Comparison of ENCODE assay signal across 9 mouse cellular contexts in genomic region chr14:120480341-120480900, GRCm38 (mm10). TPM values are rescaled to one million over a fixed set of nuclear protein-coding genes. Genes with fewer than 3 reads are reported as not detected.
DNase-seq lines count a peak whose midpoint lies in the region; ATAC-seq and TF ChIP-seq lines count a peak whose summit lies in the region.
"Had no signal": no experiment of that assay in that cellular context is flagged by ENCODE, and none has a peak within 500 bp of the region (broad histone marks: within the 10 kb centered on the region; RNA-seq: fewer than 3 reads in every experiment).

No protein-coding gene starts in this region.

- H3K36me3 ChIP-seq in embryonic facial prominence, embryonic 12.5 days, result 0 out of 2 replicates have a peak, but pooled peaks cover 6% of the 10 kb centered on the region
- H3K36me3 ChIP-seq in hindbrain, embryonic 16.5 days (ENCODE audit: control insufficient read depth, insufficient read depth, low read length), result no peaks in the 10 kb centered on the region
- peaks cover 8% of the 10 kb centered on the region for H3K36me3 ChIP-seq in myocyte (ENCODE audit: control insufficient read depth, insufficient read depth)

- no peak for DNase-seq in layer of hippocampus, adult 2 months (ENCODE audit: low spot score in 2 of 2)
- no peak for DNase-seq in layer of hippocampus, adult 8-10 months (ENCODE audit: low spot score in 2 of 2)
- no peak for DNase-seq in left cerebral cortex, postnatal 14 days (ENCODE audit: low spot score in 2 of 2)
- DNase-seq in frontal cortex, postnatal 25 days (ENCODE audit: low spot score in 2 of 2), result no peak
- no peak for DNase-seq in kidney, postnatal 14 days
- DNase-seq: cerebellum, postnatal 36 days had no signal

- peaks cover 46% of the 10 kb centered on the region for H3K79me2 ChIP-seq in myocyte (ENCODE audit: control insufficient read depth, insufficient read depth)

- peak overlapping the region; percentile 92 for H3K4me3 ChIP-seq in layer of hippocampus, adult 2 months
- no peak overlapping the region for H3K4me3 ChIP-seq in embryonic facial prominence, embryonic 12.5 days
- H3K4me3 ChIP-seq in hindbrain, embryonic 16.5 days (ENCODE audit: low read length), result peak overlapping the region; percentile 8; the same call in 1 of the 2 replicates
- H3K4me3 ChIP-seq in myocyte, result no peak overlapping the region

- H3K4me1 ChIP-seq in embryonic facial prominence, embryonic 12.5 days, result peaks cover 7% of the 10 kb centered on the region; the same call in 1 of the 2 replicates
- H3K4me1 ChIP-seq in hindbrain, embryonic 16.5 days (ENCODE audit: control insufficient read depth, insufficient read depth, low read depth, low read length), result peaks cover 22% of the 10 kb centered on the region

- TF ChIP-seq CTCF in layer of hippocampus, adult 2 months (conservative IDR thresholded peaks at IDR 0.05), result no peak

- peak overlapping the region; percentile 20; the same call in 1 of the 2 replicates for H3K4me2 ChIP-seq in embryonic facial prominence, embryonic 12.5 days (replicated peaks)
- peak overlapping the region; percentile 73 for H3K4me2 ChIP-seq in hindbrain, embryonic 16.5 days (ENCODE audit: low read length)
- peak overlapping the region; percentile 31 for H3K4me2 ChIP-seq in myocyte (ENCODE audit: low read depth)

- no peak for TF ChIP-seq POLR2A in myocyte (IDR thresholded peaks at IDR 0.05; ENCODE audit: insufficient read length, low read depth)

- intact Hi-C loops in left cerebral cortex, postnatal 14 days (cut with DNase I), result no loop called here

- no peak overlapping the region for H3K27ac ChIP-seq in layer of hippocampus, adult 2 months
- H3K27ac ChIP-seq in embryonic facial prominence, embryonic 12.5 days, result no peak overlapping the region
- no peak overlapping the region for H3K27ac ChIP-seq in hindbrain, embryonic 16.5 days (ENCODE audit: low read depth, low read length)

- H3K9me3 ChIP-seq in embryonic facial prominence, embryonic 12.5 days, result no peaks in the 10 kb centered on the region
- H3K9me3 ChIP-seq in hindbrain, embryonic 16.5 days (ENCODE audit: control insufficient read depth, low read length), result 0 out of 2 replicates have a peak, but pooled peaks cover 2% of the 10 kb centered on the region

- H3K27me3 ChIP-seq in embryonic facial prominence, embryonic 12.5 days, result no peaks in the 10 kb centered on the region
- H3K27me3 ChIP-seq in hindbrain, embryonic 16.5 days (replicated peaks; ENCODE audit: control insufficient read depth, insufficient read depth, low read length), result no peaks in the 10 kb centered on the region
- no peaks in the 10 kb centered on the region for H3K27me3 ChIP-seq in myocyte (ENCODE audit: control insufficient read depth, insufficient read depth, insufficient read length)

- no peak for ATAC-seq in embryonic facial prominence, embryonic 12.5 days (ENCODE audit: insufficient number of reproducible peaks, insufficient read depth, low FRiP score, low TSS enrichment)
- ATAC-seq in hindbrain, embryonic 16.5 days, result no peak

- no peak overlapping the region for H3K9ac ChIP-seq in embryonic facial prominence, embryonic 12.5 days
- H3K9ac ChIP-seq in hindbrain, embryonic 16.5 days (ENCODE audit: low read depth, low read length), result no peak overlapping the region

- no peak overlapping the region for H3ac ChIP-seq in myocyte (ENCODE audit: control insufficient read depth, insufficient read length)

- 74% methylated on average over 8 of the region's 8 CpGs for WGBS in embryonic facial prominence, embryonic 12.5 days
- 85% methylated on average over 8 of the region's 8 CpGs for WGBS in hindbrain, embryonic 16.5 days

TF ChIP-seq in myocyte, 11 proteins besides CTCF, POLR2A, EP300 and RAD21:
- TF ChIP-seq SRF (IDR thresholded peaks at IDR 0.05; ENCODE audit: control insufficient read depth, insufficient read length, low read depth) (no peak), MYOD1 (IDR thresholded peaks at IDR 0.05; ENCODE audit: control insufficient read depth in 1 of 3, insufficient read length in 2 of 3, low read depth in 2 of 3) (no peak), MYOG (IDR thresholded peaks at IDR 0.05; ENCODE audit: control insufficient read depth in 1 of 3, insufficient read depth in 1 of 3, insufficient read length in 2 of 3, low read depth in 2 of 3) (no peak), TCF3 (IDR thresholded peaks at IDR 0.05; ENCODE audit: insufficient read length, low read depth) (no peak), TCF12 (IDR thresholded peaks at IDR 0.05; ENCODE audit: insufficient read depth, poor library complexity, severe bottlenecking) (no peak), POLR2AphosphoS2 (IDR thresholded peaks at IDR 0.05; ENCODE audit: insufficient read length, low read depth) (no peak), E2F4 (IDR thresholded peaks at IDR 0.05; ENCODE audit: insufficient read depth) (no peak), USF1 (IDR thresholded peaks at IDR 0.05; ENCODE audit: low read depth) (no peak), REST (IDR thresholded peaks at IDR 0.05; ENCODE audit: insufficient read depth, insufficient read length) (no peak), MAX (IDR thresholded peaks at IDR 0.05; ENCODE audit: low read depth) (no peak), CEBPB (IDR thresholded peaks at IDR 0.05; ENCODE audit: insufficient read depth, poor library complexity, severe bottlenecking) (no peak)

RNA-seq across cellular contexts. Expression of gene Rap2a, which starts 2.2 kb away (rescaled TPM):
- total RNA-seq in layer of hippocampus, adult 2 months (2021), result 10 to 100 TPM; 74.0 to 78.6 TPM
- 10 to 100 TPM; 67.6 to 82.7 (median 71.8) TPM for total RNA-seq in layer of hippocampus, adult 8-10 months (2022)
- 17.6 and 19.2 TPM in 2 replicates for polyA plus RNA-seq in embryonic facial prominence, embryonic 12.5 days (2016; fragmentation: Nextera tagmentation; extraction: Ambion mirVana)
- polyA plus RNA-seq in hindbrain, embryonic 16.5 days (2015; fragmentation: Nextera tagmentation; extraction: Ambion mirVana), result 9.8 and 11.9 TPM in 2 replicates
- polyA plus RNA-seq in myocyte (2012; fragmentation: generic; extraction: Trizol), result 5.0 TPM
- 100 to 1,000 TPM; 105 to 109 TPM for total RNA-seq in left cerebral cortex, postnatal 14 days (2021)

Comparison
In these comparisons a context has a peak if more than half of its experiments do, and no peak if none do; other contexts are left out.
1. H3K4me3 ChIP-seq: peak in layer of hippocampus, adult 2 months (single experiment) and hindbrain, embryonic 16.5 days (single experiment); none in embryonic facial prominence, embryonic 12.5 days (single experiment) and myocyte (single experiment).
2. H3K4me2 ChIP-seq: peak in every context shown above with its lines; median percentile 73 in hindbrain, embryonic 16.5 days; 31 in myocyte; 20 in embryonic facial prominence, embryonic 12.5 days.